Mouse (Mus musculus): ENCODE data around the gene Gm853.
"Not testable (repeated sequence)": the region's sequence is repeated elsewhere in the genome, so short reads cannot be mapped to it uniquely, and the experiment has no call there.

Gm853 gene

DNA sequence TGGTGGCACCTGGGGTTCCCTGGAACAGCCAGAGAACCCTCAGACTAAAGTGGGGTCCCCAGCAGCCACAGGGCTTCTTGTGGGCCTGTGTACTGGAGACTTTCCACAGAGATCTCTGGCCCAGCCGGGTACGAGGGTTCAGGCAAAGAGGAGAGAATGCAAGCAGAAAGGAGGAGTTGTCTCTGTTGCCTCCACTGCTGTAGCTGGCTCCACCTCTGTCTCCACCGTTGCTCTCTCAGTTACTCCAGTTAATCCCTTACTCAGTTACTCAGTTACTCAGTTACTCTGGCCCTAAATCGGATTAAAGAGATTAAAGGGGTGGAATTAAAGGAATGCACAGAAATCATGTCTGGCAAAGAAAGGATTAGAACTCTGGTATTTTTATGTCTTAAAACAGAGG is at the start of gene Gm853:
Gene Gm853 (minus strand): TSS at position 223 of the 400 bp plus-strand sequence.
- no peak for DNase-seq

DNA sequence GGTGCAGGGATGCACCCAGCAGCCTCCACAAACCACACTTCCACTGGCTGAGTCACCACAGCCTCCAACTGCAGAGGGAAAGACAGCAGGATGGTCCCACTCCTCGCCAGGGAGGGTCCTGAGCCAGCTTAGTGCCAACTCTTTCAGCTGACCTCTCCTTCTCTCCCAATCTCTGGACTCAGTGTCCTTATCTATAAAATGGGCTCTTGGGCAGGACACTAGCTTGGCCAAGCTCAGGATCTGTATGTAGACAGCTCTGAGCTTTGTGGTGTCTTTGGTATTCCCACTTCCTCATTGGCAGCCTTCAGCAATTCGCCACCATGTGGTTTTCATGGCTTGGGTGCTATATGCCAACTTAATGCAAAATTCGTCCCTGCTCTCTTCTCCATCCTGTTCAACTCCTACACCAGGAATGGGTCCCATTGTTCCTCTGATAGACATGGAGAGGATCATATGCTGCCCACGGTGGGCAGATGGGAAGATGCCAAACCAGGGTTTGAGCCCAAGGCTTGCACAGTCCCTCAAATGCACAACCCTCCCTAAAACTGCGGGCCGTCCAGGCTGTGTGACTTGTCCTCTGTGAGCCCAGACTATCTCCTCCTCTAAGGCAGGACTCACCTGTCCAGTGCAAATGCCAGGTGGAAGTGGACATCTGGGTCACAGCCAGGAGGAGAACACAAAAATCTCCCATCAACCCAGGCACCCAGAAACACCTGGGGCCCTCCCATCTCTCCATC is 48.6 kb upstream of the Gm853 start:
- DNase-seq: no peak

- DNase-seq: peak; percentile 69
These were observed 47.9 kb upstream of the Gm853 start for GRCm38 (mm10) chr4:130270089-130270488.

DNA sequence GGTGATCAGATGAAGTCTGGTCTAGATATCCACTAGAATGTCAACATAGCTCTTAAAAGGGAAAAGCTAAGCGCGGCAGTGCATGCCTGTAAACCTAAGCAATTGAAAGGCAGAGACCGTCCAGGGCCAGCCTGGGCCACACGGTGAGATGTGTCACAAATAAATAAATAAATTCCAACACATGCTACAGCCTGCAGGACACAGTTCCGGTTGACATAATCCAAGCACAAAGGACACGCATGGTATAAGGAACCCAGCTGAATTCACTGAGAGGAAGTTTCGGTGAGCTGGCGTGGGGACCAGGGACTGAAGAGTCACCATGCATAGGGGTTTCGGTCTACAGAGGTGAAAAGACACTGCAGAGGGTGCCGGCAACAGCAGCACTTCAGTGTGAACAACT is 46.5 kb upstream of the Gm853 start:
- no peak for DNase-seq

GRCm38 (mm10) chr4:130267069-130267468 is 44.9 kb upstream of the Gm853 start:
- no peak for DNase-seq

GRCm38 (mm10) chr4:130266601-130267000 is 44.4 kb upstream of the Gm853 start:
- no peak for DNase-seq

DNA sequence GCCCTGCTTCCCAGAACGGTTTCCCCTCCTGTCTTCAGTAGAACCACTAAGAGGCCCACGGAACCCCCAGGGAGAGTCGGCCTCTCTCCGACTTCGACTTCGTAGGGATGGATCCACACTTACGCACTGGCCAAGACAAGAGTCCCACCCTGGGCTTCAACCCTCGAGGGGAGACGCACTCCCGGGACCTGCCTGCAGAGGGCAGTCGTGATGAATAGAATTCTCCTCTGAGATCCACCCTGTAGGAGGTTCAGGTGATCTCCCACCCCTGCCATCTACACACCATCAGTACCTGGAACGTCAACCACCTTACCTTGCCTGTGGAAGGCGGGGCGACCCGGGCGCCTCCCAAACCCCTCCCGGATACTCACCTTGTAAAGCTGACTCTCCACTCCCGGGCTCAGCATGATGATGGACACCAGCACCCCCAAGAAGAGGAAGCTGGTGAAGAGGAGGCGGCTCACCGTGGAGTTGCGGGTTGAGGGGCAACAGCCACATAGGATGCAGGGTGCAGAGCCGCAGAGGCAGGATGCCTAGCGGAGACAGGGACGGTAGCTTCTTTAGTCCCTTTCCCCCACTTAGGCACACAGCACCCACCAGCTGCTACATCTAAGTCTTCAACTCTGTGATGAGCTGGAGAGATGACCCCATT is 42.6 kb upstream of the Gm853 start:
- DNase-seq: peak; percentile 77

DNA sequence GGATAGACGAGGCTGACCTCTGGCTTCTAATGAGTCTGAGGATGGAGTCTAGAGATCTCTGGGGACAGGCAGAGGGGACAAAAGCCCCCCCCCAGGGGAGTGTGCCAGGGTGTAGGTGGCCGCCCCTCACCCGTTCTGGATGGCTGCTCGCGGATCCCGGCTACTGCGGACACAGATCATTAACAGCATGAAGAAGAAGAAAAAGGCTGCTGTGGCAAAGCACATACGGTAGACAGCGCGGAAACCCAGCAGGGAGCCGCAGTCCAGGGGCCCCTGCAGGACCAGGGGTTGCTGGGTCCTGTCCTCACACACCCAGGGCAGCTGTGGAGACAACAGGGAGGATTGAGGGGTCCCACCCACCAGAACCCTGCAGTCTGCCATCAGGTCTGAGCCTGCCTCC is 41.9 kb upstream of the Gm853 start:
- no peak for DNase-seq

GRCm38 (mm10) chr4:130260406-130260805 is 38.2 kb upstream of the Gm853 start:
- DNase-seq: no peak

GRCm38 (mm10) chr4:130252441-130253157 is 30.4 kb upstream of the Gm853 start:
- no peak for DNase-seq

GRCm38 (mm10) chr4:130251763-130252162 is 29.6 kb upstream of the Gm853 start:
- no peak for DNase-seq

DNA sequence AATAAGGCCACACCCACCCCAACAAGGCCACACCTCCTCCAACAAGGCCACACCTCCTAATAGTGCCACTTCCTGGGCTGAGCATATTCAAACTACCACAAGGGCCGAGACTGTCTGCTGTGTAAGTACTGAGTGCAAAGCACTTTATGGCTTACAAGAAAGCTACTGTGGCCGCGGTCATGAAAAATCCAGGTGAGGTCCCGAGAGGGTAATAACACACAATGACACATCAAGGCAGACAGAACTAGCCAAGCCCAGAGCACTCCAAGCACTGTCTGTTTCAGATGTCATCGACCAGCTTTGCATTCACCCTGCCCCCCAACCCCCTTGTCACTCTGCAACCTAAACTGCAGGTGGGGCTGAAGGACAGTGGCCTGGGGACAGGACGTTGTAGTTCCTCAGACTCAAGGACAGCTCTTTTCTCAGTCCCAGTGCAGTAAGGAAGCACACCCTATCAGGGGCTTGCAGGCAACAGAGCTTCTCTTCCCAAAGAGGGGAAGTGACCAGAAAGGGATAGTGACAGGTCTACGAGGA is 29.0 kb upstream of the Gm853 start:
- no peak for DNase-seq

DNA sequence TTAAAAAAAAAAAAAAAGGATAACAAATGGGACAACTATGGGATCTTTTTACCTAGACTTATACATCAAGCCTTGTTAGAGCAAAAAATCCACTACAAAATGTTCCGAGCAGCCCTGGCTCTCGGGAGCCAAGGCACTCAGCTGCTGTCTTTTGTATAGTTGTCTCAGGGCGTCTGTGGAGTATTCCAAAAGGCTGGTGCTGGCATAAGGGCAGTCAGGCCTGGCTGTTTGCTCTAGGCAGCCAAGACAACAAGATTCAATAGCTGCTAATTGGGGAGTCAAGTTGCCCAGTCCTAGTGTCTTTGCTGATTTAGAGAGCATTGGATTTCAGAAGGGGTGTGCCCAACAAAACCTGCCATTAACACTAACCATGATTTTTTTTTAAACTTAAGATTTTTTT is 26.4 kb upstream of the Gm853 start:
- no peak for DNase-seq

GRCm38 (mm10) chr4:130246132-130246531 is 23.9 kb upstream of the Gm853 start:
- DNase-seq: peak; percentile 57

GRCm38 (mm10) chr4:130244749-130245148 is 22.5 kb upstream of the Gm853 start:
- no peak for DNase-seq

DNA sequence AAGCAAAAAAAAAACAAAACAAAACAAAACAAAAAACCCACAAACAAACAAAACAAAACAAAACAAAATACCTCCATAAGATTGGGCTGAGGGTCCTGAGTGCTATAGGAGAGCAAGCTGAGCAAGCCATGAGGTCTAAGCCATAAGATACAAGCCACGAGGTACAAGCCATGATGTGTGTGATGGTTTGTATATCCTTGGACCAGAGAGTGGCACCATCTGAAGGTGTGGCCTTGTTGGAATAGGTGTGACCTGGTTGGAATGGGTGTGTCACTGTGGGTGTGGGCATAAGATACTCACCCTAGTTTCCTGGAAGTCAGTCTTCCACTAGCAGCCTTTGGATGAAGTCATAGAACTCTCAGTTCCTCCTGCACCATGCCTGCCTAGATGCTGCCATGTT is 21.4 kb upstream of the Gm853 start:
- DNase-seq: not testable (repeated sequence)

- DNase-seq: no peak
These were observed 20.8 kb upstream of the Gm853 start for GRCm38 (mm10) chr4:130242956-130243355.

- DNase-seq: no peak
These were observed 18.5 kb upstream of the Gm853 start for GRCm38 (mm10) chr4:130240695-130241094.

GRCm38 (mm10) chr4:130237607-130238006 is 15.4 kb upstream of the Gm853 start:
- DNase-seq: no peak

DNA sequence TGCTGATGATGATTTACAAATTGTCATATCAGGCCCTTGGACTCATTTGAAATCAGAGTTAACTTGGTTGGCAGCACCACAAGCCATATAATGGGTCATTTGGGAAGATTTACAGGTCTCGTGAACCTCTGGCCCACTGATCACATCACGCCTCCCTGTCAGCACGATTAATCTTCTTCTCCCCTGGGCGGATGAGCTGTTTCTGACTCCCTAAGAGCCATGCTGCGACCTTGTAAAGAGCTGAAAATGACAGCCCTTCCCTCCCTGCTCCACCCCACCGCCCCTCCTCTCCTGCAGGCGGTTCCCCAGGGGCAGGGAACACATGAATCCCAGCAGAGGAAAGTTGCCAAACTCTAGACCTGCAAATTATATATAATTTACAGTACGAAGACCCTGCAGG is 14.2 kb upstream of the Gm853 start:
- DNase-seq: no peak

- no peak for DNase-seq
These were observed 1.9 kb upstream of the Gm853 start for GRCm38 (mm10) chr4:130224071-130224470.

DNA sequence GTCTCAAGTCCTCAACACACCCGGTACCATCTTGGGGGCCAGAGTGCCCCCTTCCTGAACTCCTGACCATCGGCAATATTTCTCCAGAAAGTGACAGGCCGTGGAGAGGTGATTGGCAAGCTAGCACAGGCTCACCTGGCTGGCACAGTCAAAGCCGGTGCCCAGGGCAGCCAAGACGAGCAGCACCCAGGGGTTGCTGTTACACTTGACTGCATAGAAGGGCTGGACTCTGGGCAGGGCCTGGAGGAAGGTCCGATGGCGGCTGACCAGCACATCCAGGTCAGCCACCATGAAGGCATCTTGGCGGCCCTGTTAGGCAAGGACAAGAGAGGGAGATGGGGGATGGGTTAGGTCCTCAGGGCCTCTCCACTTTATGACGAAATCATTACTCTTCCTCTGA is 2.0 kb downstream of the Gm853 start:
- no peak for DNase-seq

DNA sequence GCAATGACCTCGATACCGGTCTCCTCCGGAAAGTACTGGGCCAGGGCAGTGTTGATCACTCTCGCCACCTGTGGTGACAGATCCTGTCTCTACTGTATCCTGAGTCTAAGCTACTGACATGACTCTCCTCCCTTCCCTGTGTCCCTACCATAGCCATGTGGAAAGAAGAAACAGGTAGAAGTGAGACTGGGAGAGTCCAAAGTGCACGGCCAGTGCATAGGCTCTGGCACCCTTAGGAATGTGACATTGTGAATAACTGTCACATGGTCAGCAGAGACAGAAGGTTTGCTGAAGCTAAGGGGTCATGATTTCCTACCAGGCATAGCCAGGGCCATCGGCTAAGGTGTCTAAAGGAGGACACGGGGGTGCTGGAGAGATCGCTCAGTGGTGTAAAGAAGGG is 6.8 kb downstream of the Gm853 start:
- no peak for DNase-seq

DNA sequence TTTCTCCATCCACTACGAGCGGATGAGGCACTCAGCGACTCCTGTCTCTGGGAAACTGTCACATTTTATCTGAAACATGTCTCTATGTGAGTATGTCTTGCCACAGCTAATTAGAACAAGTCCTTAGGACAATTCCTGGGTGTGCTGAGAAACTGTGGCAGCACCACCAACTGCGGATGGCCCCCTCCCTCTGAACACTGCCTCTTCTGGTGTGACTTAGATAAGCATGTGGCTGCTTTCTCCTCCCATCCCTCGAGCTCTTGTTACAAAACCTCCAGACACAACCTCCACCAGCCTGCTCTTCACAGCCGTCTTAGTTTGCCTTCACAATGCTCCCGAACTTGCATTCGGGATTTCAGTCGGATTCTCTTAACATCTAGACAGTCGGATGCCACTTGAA is 8.3 kb downstream of the Gm853 start:
- no peak for DNase-seq
